Mouse (Mus musculus) cerebellum, adult 18-20 months (tissue): Measurements from ENCODE around the gene Tuba4a.
A peak's percentile ranks its signal among the peaks of the same experiment; 100 is the strongest.

Experiments used
- DNase-seq, 2 experiments: peaks; one replicate each; pipeline ENCODE4 v3.0.0; 2021

Gene Tuba4a

GRCm38 (mm10) chr1:75219531-75219930 lies at the start of gene Tuba4a:
Tuba4a (minus strand) TSS chr1:75219865.
- DNase-seq: peak in 1 of 2 experiments; percentile 60

- peak; percentile 83 to 91 for DNase-seq
These were observed 44.6 kb upstream of the Tuba4a start, which contains the start of gene Ptprn for GRCm38 (mm10) chr1:75264091-75264880. Ptprn (minus strand) TSS chr1:75264502.

- DNase-seq: peak; percentile 59 to 60
These were observed 43.6 kb upstream of the Tuba4a start for GRCm38 (mm10) chr1:75262969-75263951.

GRCm38 (mm10) chr1:75261278-75261677 lies 41.6 kb upstream of the Tuba4a start:
- peak in 1 of 2 experiments; percentile 45 for DNase-seq

GRCm38 (mm10) chr1:75255516-75256046 lies 35.9 kb upstream of the Tuba4a start:
- DNase-seq: peak; percentile 21 to 26

- DNase-seq: peak in 1 of 2 experiments; percentile 48
These were observed 35.0 kb upstream of the Tuba4a start for GRCm38 (mm10) chr1:75254625-75255013.

GRCm38 (mm10) chr1:75253849-75254624 lies 34.4 kb upstream of the Tuba4a start:
- peak; percentile 86 to 93 for DNase-seq

GRCm38 (mm10) chr1:75253029-75253428 lies 33.4 kb upstream of the Tuba4a start:
- peak; percentile 23 to 45 for DNase-seq

GRCm38 (mm10) chr1:75252308-75252707 lies 32.6 kb upstream of the Tuba4a start:
- DNase-seq: peak in 1 of 2 experiments; percentile 30

GRCm38 (mm10) chr1:75251112-75251970 lies 31.7 kb upstream of the Tuba4a start:
- DNase-seq: peak; percentile 84 to 89

- DNase-seq: peak; percentile 66 to 74
These were observed 30.8 kb upstream of the Tuba4a start for GRCm38 (mm10) chr1:75250498-75250897.

GRCm38 (mm10) chr1:75248041-75248772 lies 28.5 kb upstream of the Tuba4a start:
- DNase-seq: peak; percentile 59 to 69

- peak in 1 of 2 experiments; percentile 26 for DNase-seq
These were observed 27.6 kb upstream of the Tuba4a start for GRCm38 (mm10) chr1:75247071-75247930.

- DNase-seq: peak; percentile 54 to 67
These were observed 25.2 kb upstream of the Tuba4a start for GRCm38 (mm10) chr1:75244836-75245235.

- peak in 1 of 2 experiments; percentile 9 for DNase-seq
These were observed 24.6 kb upstream of the Tuba4a start for GRCm38 (mm10) chr1:75244175-75244826.

- peak in 1 of 2 experiments; percentile 16 for DNase-seq
These were observed 23.7 kb upstream of the Tuba4a start for GRCm38 (mm10) chr1:75243411-75243810.

GRCm38 (mm10) chr1:75239591-75239990 lies 19.9 kb upstream of the Tuba4a start:
- DNase-seq: peak; percentile 56 to 68
